Mouse (Mus musculus): ENCODE measurements around the gene Sept5. TPM values are rescaled to one million over a fixed set of nuclear protein-coding genes. Genes with fewer than 3 reads are reported as not detected.

Sept5 gene
- polyA plus RNA-seq, 1 experiment from 2014 or later = 3.2 TPM

GRCm38 (mm10) chr16:18598006-18598405, 31.7 kb downstream of the Sept5 start:
- 43% methylated on average over 3 of the region's 3 CpGs for WGBS (ENCODE audit: insufficient replicate concordance)
- H3K27me3 ChIP-seq (ENCODE audit: insufficient read depth, low read length) = peaks cover 5% of the 10 kb centered on the region; the same call in 1 of the 2 replicates
- no peak for DNase-seq

GRCm38 (mm10) chr16:18596255-18596654, 33.5 kb downstream of the Sept5 start:
- H3K4me3 ChIP-seq (ENCODE audit: low read depth, low read length) = no peak overlapping the region
- no peak overlapping the region for H3K4me2 ChIP-seq (ENCODE audit: low read depth, low read length)
- no peak for DNase-seq
- no peaks in the 10 kb centered on the region for H3K9me3 ChIP-seq (ENCODE audit: low read length)
- peaks cover 19% of the 10 kb centered on the region for H3K27me3 ChIP-seq (ENCODE audit: insufficient read depth, low read length)
- H3K36me3 ChIP-seq (replicated peaks; ENCODE audit: insufficient read depth, low read length) = no peaks in the 10 kb centered on the region
- TF ChIP-seq CTCF (IDR thresholded peaks at IDR 0.05; ENCODE audit: low read depth) = no peak
- TF ChIP-seq EP300 (IDR thresholded peaks at IDR 0.05; ENCODE audit: low read depth) = no peak
- H3K9ac ChIP-seq (replicated peaks) = no peak overlapping the region
- H3K4me1 ChIP-seq (ENCODE audit: insufficient read depth) = peaks cover 7% of the 10 kb centered on the region
- ATAC-seq = no peak
- H3K27ac ChIP-seq (ENCODE audit: low read depth) = no peak overlapping the region
- WGBS (ENCODE audit: insufficient replicate concordance) = 60% methylated on average over 4 of the region's 5 CpGs

More at GRCm38 (mm10) chr16:18598006-18598405, 31.7 kb downstream of the Sept5 start:
- no peak for ATAC-seq
- H3K4me1 ChIP-seq (ENCODE audit: insufficient read depth) = 0 out of 2 replicates have a peak, but pooled peaks cover 2% of the 10 kb centered on the region
- H3K4me3 ChIP-seq (ENCODE audit: low read depth, low read length) = no peak overlapping the region
- H3K27ac ChIP-seq (ENCODE audit: low read depth) = no peak overlapping the region
- no peak overlapping the region for H3K4me2 ChIP-seq (ENCODE audit: low read depth, low read length)
- H3K36me3 ChIP-seq (replicated peaks; ENCODE audit: insufficient read depth, low read length) = no peaks in the 10 kb centered on the region
- TF ChIP-seq CTCF (IDR thresholded peaks at IDR 0.05; ENCODE audit: low read depth) (no peak), EP300 (IDR thresholded peaks at IDR 0.05; ENCODE audit: low read depth) (no peak)
- H3K9ac ChIP-seq (replicated peaks) = no peak overlapping the region
- no peaks in the 10 kb centered on the region for H3K9me3 ChIP-seq (ENCODE audit: low read length)

GRCm38 (mm10) chr16:18593930-18594329, 35.8 kb downstream of the Sept5 start:
- Histone ChIP-seq H3K4me1 (ENCODE audit: insufficient read depth) (peaks cover 17% of the 10 kb centered on the region), H3K36me3 (replicated peaks; ENCODE audit: insufficient read depth, low read length) (no peaks in the 10 kb centered on the region), H3K9ac (replicated peaks) (no peak overlapping the region), H3K27me3 (ENCODE audit: insufficient read depth, low read length) (peaks cover 42% of the 10 kb centered on the region), H3K9me3 (ENCODE audit: low read length) (no peaks in the 10 kb centered on the region), H3K4me3 (ENCODE audit: low read depth, low read length) (no peak overlapping the region), H3K4me2 (ENCODE audit: low read depth, low read length) (no peak overlapping the region), H3K27ac (ENCODE audit: low read depth) (no peak overlapping the region)
- 43% methylated on average over 2 of the region's 2 CpGs for WGBS (ENCODE audit: insufficient replicate concordance)
- TF ChIP-seq EP300 (IDR thresholded peaks at IDR 0.05; ENCODE audit: low read depth) = peak; percentile 78; the same call in 1 of the 2 replicates
- no peak for TF ChIP-seq CTCF (IDR thresholded peaks at IDR 0.05; ENCODE audit: low read depth)
- no peak for DNase-seq
- peak; percentile 92 for ATAC-seq

GRCm38 (mm10) chr16:18591047-18592018, 38.4 kb downstream of the Sept5 start:
- no peaks in the 10 kb centered on the region for H3K36me3 ChIP-seq (replicated peaks; ENCODE audit: insufficient read depth, low read length)
- TF ChIP-seq EP300 (IDR thresholded peaks at IDR 0.05; ENCODE audit: low read depth) = no peak
- peak; percentile 34 for TF ChIP-seq CTCF (IDR thresholded peaks at IDR 0.05; ENCODE audit: low read depth)
- H3K27me3 ChIP-seq (ENCODE audit: insufficient read depth, low read length) = peaks cover 66% of the 10 kb centered on the region
- ATAC-seq = no peak
- H3K9me3 ChIP-seq (ENCODE audit: low read length) = no peaks in the 10 kb centered on the region
- peaks cover 21% of the 10 kb centered on the region for H3K4me1 ChIP-seq (ENCODE audit: insufficient read depth)
- DNase-seq = peak; percentile 44
- H3K4me3 ChIP-seq (ENCODE audit: low read depth, low read length) = peak overlapping the region; percentile 47; the same call in 1 of the 2 replicates
- peak overlapping the region; percentile 35 for H3K4me2 ChIP-seq (ENCODE audit: low read depth, low read length)
- WGBS (ENCODE audit: insufficient replicate concordance) = 5% methylated on average over 55 of the region's 59 CpGs
- H3K27ac ChIP-seq (ENCODE audit: low read depth) = no peak overlapping the region
- no peak overlapping the region for H3K9ac ChIP-seq (replicated peaks)

- Histone ChIP-seq H3K27me3 (ENCODE audit: insufficient read depth, low read length) (peaks cover 78% of the 10 kb centered on the region), H3K27ac (ENCODE audit: low read depth) (no peak within 1 kb of the TSS), H3K9ac (replicated peaks) (no peak within 1 kb of the TSS), H3K36me3 (replicated peaks; ENCODE audit: insufficient read depth, low read length) (no peaks in the 10 kb centered on the region), H3K4me2 (ENCODE audit: low read depth, low read length) (peak within 1 kb of the TSS; percentile 76), H3K9me3 (ENCODE audit: low read length) (no peaks in the 10 kb centered on the region), H3K4me3 (ENCODE audit: low read depth, low read length) (peak within 1 kb of the TSS; percentile 47), H3K4me1 (ENCODE audit: insufficient read depth) (peaks cover 22% of the 10 kb centered on the region)
- DNase-seq = peak; percentile 41
- no peak for TF ChIP-seq EP300 (IDR thresholded peaks at IDR 0.05; ENCODE audit: low read depth)
- peak; percentile 62 for TF ChIP-seq CTCF (IDR thresholded peaks at IDR 0.05; ENCODE audit: low read depth)
- WGBS (ENCODE audit: insufficient replicate concordance) = 2% methylated on average over 48 of the region's 48 CpGs
- ATAC-seq = no peak
Measured at GRCm38 (mm10) chr16:18589804-18590790, 39.7 kb downstream of the Sept5 start, which contains the start of gene Tbx1. TSS of gene Tbx1 (minus strand) at chr16:18590671.
